Mouse (Mus musculus) inflammation-experienced regulatory T-cells (primary cell): Measurements from ENCODE around the gene Olfr1. TPM values are rescaled to one million over a fixed set of nuclear protein-coding genes. Genes with fewer than 3 reads are reported as not detected.

Experiments
- polyA plus RNA-seq, 2 experiments: library from polyadenylated mRNA; unstranded; fragments of 100-300 nt; shearing (Covaris generic); gene quantifications; one replicate each; pipeline ENCODE4 v1.2.1; 2017

Gene Olfr1
- under 1 TPM in 1 of 2 experiments, not detected in 1; 0.44 TPM for polyA plus RNA-seq

GRCm38 (mm10) chr11:73399514-73399913 lies at the start of gene Olfr1:
Olfr1 (minus strand) TSS chr11:73399614.

GRCm38 (mm10) chr11:73428377-73428776 lies 29.0 kb upstream of the Olfr1 start, which contains the start of gene Olfr378:
Olfr378 (minus strand) TSS chr11:73428477.

GRCm38 (mm10) chr11:73370946-73371345 lies 28.5 kb downstream of the Olfr1 start, which contains the start of gene Olfr376:
Olfr376 (plus strand) TSS chr11:73371246.

GRCm38 (mm10) chr11:73350483-73350882 lies 48.9 kb downstream of the Olfr1 start, which contains the start of gene Olfr20:
Olfr20 (plus strand) TSS chr11:73350783.

Other genes with a start within 250 kb of the Olfr1 start
- under 1 TPM; 0.17 to 0.60 TPM for gene P2rx5, start 239.2 kb downstream of the Olfr1 start, polyA plus RNA-seq
- 10 to 100 TPM; 62.6 to 82.2 TPM for gene Emc6, start 222.6 kb downstream of the Olfr1 start, polyA plus RNA-seq
- 10 to 100 TPM; 24.6 to 33.0 TPM for gene Tax1bp3, start 222.5 kb downstream of the Olfr1 start, polyA plus RNA-seq
- gene Ctns, start 200.6 kb downstream of the Olfr1 start, polyA plus RNA-seq = 10 to 100 TPM; 10.4 to 13.1 TPM
- gene Shpk, start 200.2 kb downstream of the Olfr1 start, polyA plus RNA-seq = 1 to 10 TPM; 5.1 to 7.0 TPM
- under 1 TPM; 0.06 to 0.47 TPM for gene Trpv1, start 165.3 kb downstream of the Olfr1 start, polyA plus RNA-seq
- under 1 TPM; 0.06 to 0.50 TPM for gene Trpv3, start 132.2 kb downstream of the Olfr1 start, polyA plus RNA-seq
- gene Aspa, start 70.0 kb downstream of the Olfr1 start, polyA plus RNA-seq = under 1 TPM; 0.13 to 0.60 TPM
- not detected for gene Gm49340, start 69.9 kb downstream of the Olfr1 start, polyA plus RNA-seq
- gene Spata22, start 69.9 kb downstream of the Olfr1 start, polyA plus RNA-seq = not detected
- gene Olfr20, start 48.8 kb downstream of the Olfr1 start, polyA plus RNA-seq = under 1 TPM in 1 of 2 experiments, not detected in 1; 0.10 TPM
- gene Olfr376, start 28.4 kb downstream of the Olfr1 start, polyA plus RNA-seq = not detected
- gene Olfr378, start 28.9 kb upstream of the Olfr1 start, polyA plus RNA-seq = not detected
- not detected for gene Olfr380, start 57.9 kb upstream of the Olfr1 start, polyA plus RNA-seq
- gene Olfr381, start 92.0 kb upstream of the Olfr1 start, polyA plus RNA-seq = not detected
- gene Olfr382, start 117.6 kb upstream of the Olfr1 start, polyA plus RNA-seq = not detected
- under 1 TPM in 1 of 2 experiments, not detected in 1; 0.10 TPM for gene Olfr385, start 193.4 kb upstream of the Olfr1 start, polyA plus RNA-seq
- gene Olfr384, start 199.0 kb upstream of the Olfr1 start, polyA plus RNA-seq = not detected